In genomic region chr10:6694218-6694850, GRCm38 (mm10) we compare ENCODE assay signal across 8 mouse cellular contexts.
DNase-seq lines count a peak whose midpoint lies in the region; ATAC-seq and TF ChIP-seq lines count a peak whose summit lies in the region.

No protein-coding gene starts in this region.

- no peak overlapping the region for H3K4me3 ChIP-seq in ES-E14 (ENCODE audit: insufficient read depth in 1 of 2, low read depth in 1 of 2, low read length in 2 of 2, poor library complexity in 1 of 2, severe bottlenecking in 1 of 2)
- H3K4me3 ChIP-seq in embryonic facial prominence, embryonic 13.5 days = no peak overlapping the region
- peak overlapping the region; percentile 27; the same call in 1 of the 2 replicates for H3K4me3 ChIP-seq in heart, embryonic 13.5 days
- H3K4me3 ChIP-seq in lung, embryonic 14.5 days (ENCODE audit: low read depth, low read length) = no peak overlapping the region

- H3K4me2 ChIP-seq in embryonic facial prominence, embryonic 13.5 days = peak overlapping the region; percentile 31; the same call in 1 of the 2 replicates
- peak overlapping the region; percentile 51 for H3K4me2 ChIP-seq in heart, embryonic 13.5 days
- H3K4me2 ChIP-seq in lung, embryonic 14.5 days = no peak overlapping the region

- TF ChIP-seq CTCF in lung, embryonic 14.5 days (IDR thresholded peaks at IDR 0.05; ENCODE audit: low read depth) = peak; percentile 74

- H3K4me1 ChIP-seq in ES-E14 (ENCODE audit: control insufficient read depth in 2 of 2, insufficient read depth in 2 of 2, low read length in 2 of 2, poor library complexity in 1 of 2) = no peaks in the 10 kb centered on the region
- H3K4me1 ChIP-seq in embryonic facial prominence, embryonic 13.5 days = no peaks in the 10 kb centered on the region
- H3K4me1 ChIP-seq in heart, embryonic 13.5 days = no peaks in the 10 kb centered on the region
- H3K4me1 ChIP-seq in lung, embryonic 14.5 days (ENCODE audit: insufficient read depth) = no peaks in the 10 kb centered on the region

- H3K27ac ChIP-seq in ES-E14 (ENCODE audit: insufficient read depth, low read depth, low read length, poor library complexity, severe bottlenecking) = no peak overlapping the region
- no peak overlapping the region for H3K27ac ChIP-seq in embryonic facial prominence, embryonic 13.5 days
- H3K27ac ChIP-seq in heart, embryonic 13.5 days (replicated peaks) = no peak overlapping the region
- H3K27ac ChIP-seq in lung, embryonic 14.5 days (ENCODE audit: low read depth) = no peak overlapping the region

- no peaks in the 10 kb centered on the region for H3K27me3 ChIP-seq in embryonic facial prominence, embryonic 13.5 days
- H3K27me3 ChIP-seq in heart, embryonic 13.5 days (replicated peaks) = no peaks in the 10 kb centered on the region
- no peaks in the 10 kb centered on the region for H3K27me3 ChIP-seq in lung, embryonic 14.5 days (ENCODE audit: insufficient read depth, low read length)

- no peak overlapping the region for H3K9ac ChIP-seq in ES-E14 (ENCODE audit: insufficient read depth, low read depth, low read length, poor library complexity, severe bottlenecking)
- H3K9ac ChIP-seq in embryonic facial prominence, embryonic 13.5 days = no peak overlapping the region
- H3K9ac ChIP-seq in heart, embryonic 13.5 days = no peak overlapping the region
- H3K9ac ChIP-seq in lung, embryonic 14.5 days = no peak overlapping the region

- DNase-seq in ES-E14 (ENCODE audit: low read depth, low spot score) = peak; percentile 50
- peak; percentile 21 for DNase-seq in adrenal gland, postnatal 25 days
- peak; percentile 10 to 32 for DNase-seq in kidney, postnatal 25 days
- peak; percentile 76 for DNase-seq in lung, embryonic 14.5 days
- peak; percentile 82 for DNase-seq in retina, embryonic 14.5 days (ENCODE audit: low spot score)

- H3K36me3 ChIP-seq in ES-E14 (ENCODE audit: control insufficient read depth, insufficient read depth, low read length, poor library complexity, severe bottlenecking) = no peaks in the 10 kb centered on the region
- H3K36me3 ChIP-seq in embryonic facial prominence, embryonic 13.5 days = no peaks in the 10 kb centered on the region
- H3K36me3 ChIP-seq in heart, embryonic 13.5 days = no peaks in the 10 kb centered on the region
- H3K36me3 ChIP-seq in lung, embryonic 14.5 days (ENCODE audit: insufficient read depth) = no peaks in the 10 kb centered on the region

- in situ Hi-C loops in ES-E14 (cut with MboI; ENCODE audit: low sequenced_read_pairs in 2 of 2, unreplicated experiment in 2 of 2) = no loop called here

- 48% methylated on average over 13 of the region's 13 CpGs for WGBS in embryonic facial prominence, embryonic 13.5 days
- 46% methylated on average over 13 of the region's 13 CpGs for WGBS in heart, embryonic 13.5 days
- 51% methylated on average over 13 of the region's 13 CpGs for WGBS in lung, embryonic 14.5 days

- no peaks in the 10 kb centered on the region for H3K9me3 ChIP-seq in ES-E14 (ENCODE audit: control insufficient read depth, insufficient read depth, low read depth, low read length)
- H3K9me3 ChIP-seq in embryonic facial prominence, embryonic 13.5 days = no peaks in the 10 kb centered on the region
- no peaks in the 10 kb centered on the region for H3K9me3 ChIP-seq in heart, embryonic 13.5 days
- H3K9me3 ChIP-seq in lung, embryonic 14.5 days (ENCODE audit: low read depth, low read length) = no peaks in the 10 kb centered on the region

- no peak for ATAC-seq in embryonic facial prominence, embryonic 13.5 days (ENCODE audit: insufficient number of reproducible peaks, insufficient read depth, low FRiP score, low TSS enrichment, low read depth)
- ATAC-seq in heart, embryonic 13.5 days (ENCODE audit: extremely low read depth, insufficient number of reproducible peaks, low FRiP score, low TSS enrichment) = no peak
- ATAC-seq in lung, embryonic 14.5 days (ENCODE audit: insufficient read depth) = peak; percentile 44; the same call in 1 of the 2 replicates
- no peak for ATAC-seq in inflammation-experienced regulatory T-cells, adult 6 months

TF ChIP-seq in ES-E14, 5 proteins besides CTCF, POLR2A, EP300 and RAD21:
- TF ChIP-seq MAFK (IDR thresholded peaks at IDR 0.05; ENCODE audit: insufficient read depth, low read depth, low read length) (no peak), CHD2 (IDR thresholded peaks at IDR 0.05; ENCODE audit: low read depth, low read length) (no peak), ZC3H11A (IDR thresholded peaks at IDR 0.05; ENCODE audit: borderline replicate concordance, low read depth, low read length) (no peak), HCFC1 (IDR thresholded peaks at IDR 0.05; ENCODE audit: borderline replicate concordance, insufficient read depth, low read length) (no peak), ZNF384 (IDR thresholded peaks at IDR 0.05; ENCODE audit: low read depth, low read length) (no peak)

Comparison
In these comparisons a context has a peak if more than half of its experiments do, and no peak if none do; other contexts are left out.
1. DNase-seq: peak in every context shown above with its lines; median percentile 82 in retina, embryonic 14.5 days; 76 in lung, embryonic 14.5 days; 50 in ES-E14; 21 in adrenal gland, postnatal 25 days; 21 in kidney, postnatal 25 days.